ENCODE assay signal across 15 mouse cellular contexts in genomic region chr5:143421484-143421883, GRCm38 (mm10).
"Had no signal": no experiment of that assay in that cellular context is flagged by ENCODE, and none has a peak within 500 bp of the region (broad histone marks: within the 10 kb centered on the region; RNA-seq: fewer than 3 reads in every experiment).

No protein-coding gene starts in this region.

- H3K9ac ChIP-seq: lung, embryonic 14.5 days; midbrain, embryonic 12.5 days; neural tube, embryonic 12.5 days; stomach, embryonic 15.5 days had no signal

- ATAC-seq: midbrain, embryonic 16.5 days had no signal

- H3K9me3 ChIP-seq: midbrain, embryonic 10.5 days; midbrain, embryonic 12.5 days; neural tube, embryonic 12.5 days; stomach, embryonic 15.5 days had no signal

- DNase-seq: lung, adult 18-20 months; lung, embryonic 14.5 days; lung, postnatal 10 days; lung, postnatal 4 days; midbrain, embryonic 14.5 days; right cerebral cortex, postnatal 14 days; thymus, adult 2 months; thymus, postnatal 25 days; thymus, postnatal 4 days had no signal

- H3K4me1 ChIP-seq: midbrain, embryonic 10.5 days; midbrain, embryonic 12.5 days; neural tube, embryonic 12.5 days; stomach, embryonic 15.5 days had no signal

- H3K4me3 ChIP-seq: midbrain, embryonic 10.5 days; midbrain, embryonic 12.5 days; neural tube, embryonic 12.5 days; stomach, embryonic 15.5 days had no signal

- H3K4me2 ChIP-seq: lung, embryonic 14.5 days; midbrain, embryonic 12.5 days; neural tube, embryonic 12.5 days; stomach, embryonic 15.5 days had no signal

- H3K27ac ChIP-seq: midbrain, embryonic 10.5 days; midbrain, embryonic 12.5 days; neural tube, embryonic 12.5 days; stomach, embryonic 15.5 days; stomach, postnatal 0 days had no signal

- H3K27me3 ChIP-seq: midbrain, embryonic 12.5 days; neural tube, embryonic 12.5 days; stomach, embryonic 15.5 days had no signal
